Mouse (Mus musculus) bone marrow macrophage, adult 2 months (primary cell): ENCODE results near the gene Radil.

ENCODE experiments used
- CTCF ChIP-seq: IDR thresholded peaks from 2 replicates; pipeline ENCODE4 v1.5.1; 2012; ENCODE audit warnings: low read depth, mild to moderate bottlenecking, low read length, moderate library complexity
- POLR2A ChIP-seq: IDR thresholded peaks from 2 replicates; pipeline ENCODE4 v1.6.1; 2012; ENCODE audit warnings: mild to moderate bottlenecking, low read depth, low read length, borderline replicate concordance

DNA sequence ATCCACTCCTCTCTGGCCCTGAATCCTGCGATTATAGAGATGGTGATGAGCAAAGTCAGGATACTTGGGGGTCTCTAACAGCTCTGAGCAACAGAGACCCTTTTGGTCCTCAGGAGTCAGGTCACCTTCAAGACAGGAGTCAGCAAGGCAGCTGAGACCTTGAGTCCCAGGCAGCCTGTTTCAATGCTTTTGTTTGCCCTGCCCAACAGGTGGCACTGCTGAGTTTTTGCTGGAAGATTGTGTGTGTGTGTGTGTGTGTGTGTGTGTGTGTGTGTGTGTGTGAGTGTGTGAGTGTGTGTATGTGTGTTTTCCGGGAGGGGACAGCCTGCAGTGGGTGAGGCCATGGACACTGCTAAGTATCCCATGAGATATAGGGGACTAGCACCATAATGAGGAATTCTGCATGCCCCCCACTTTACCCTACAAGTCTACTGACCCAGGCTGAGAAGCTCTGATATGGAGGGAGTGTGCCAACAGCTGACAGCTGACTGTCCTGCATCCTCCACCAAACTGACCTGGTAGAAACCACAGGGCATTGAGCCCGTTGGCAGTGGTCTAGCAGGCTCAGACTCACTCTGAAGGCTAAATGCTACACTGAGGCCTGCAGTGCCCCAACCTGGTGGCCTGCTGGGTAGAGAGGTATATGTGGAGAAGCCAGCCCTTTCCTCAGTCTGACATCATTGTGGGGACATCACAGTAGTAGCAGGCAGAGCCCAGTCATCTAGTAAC is 45.0 kb downstream of the Radil start:
- no peak; the same call in 1 of the 2 replicates for TF ChIP-seq CTCF
- TF ChIP-seq POLR2A, result no peak
